Mouse (Mus musculus) embryonic fibroblast, embryonic 13.5 days (primary cell): ENCODE measurements around the gene Wee2.

ENCODE experiments used
- CTCF ChIP-seq: IDR thresholded peaks from 2 replicates; pipeline ENCODE4 v1.5.1; 2011; ENCODE audit warnings: mild to moderate bottlenecking, control low read depth, low read length, moderate library complexity, borderline replicate concordance; ENCODE audit not compliant: insufficient read depth
- POLR2A ChIP-seq: IDR thresholded peaks from 2 replicates; pipeline ENCODE4 v1.6.1; 2011; ENCODE audit warnings: low read depth, mild to moderate bottlenecking, control low read depth, low read length, moderate library complexity

DNA sequence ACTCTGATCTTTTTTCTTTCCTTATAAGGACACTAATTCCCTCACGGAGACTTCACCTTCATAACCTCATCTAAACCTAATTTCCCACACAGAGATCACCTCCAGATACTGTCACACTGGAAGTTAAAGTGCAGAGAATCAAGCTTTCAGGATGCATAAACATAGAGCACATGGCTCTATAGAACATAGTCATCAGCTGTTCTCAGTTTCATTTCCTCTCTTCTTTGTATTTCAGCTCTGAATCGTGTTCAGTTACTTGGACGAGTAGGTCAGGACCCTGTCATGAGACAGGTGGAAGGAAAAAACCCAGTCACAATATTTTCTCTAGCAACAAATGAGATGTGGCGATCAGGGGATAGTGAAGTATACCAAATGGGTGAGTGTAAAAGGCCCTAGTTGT is 37.2 kb downstream of the Wee2 start:
- no peak for TF ChIP-seq CTCF
- TF ChIP-seq POLR2A = no peak
